Mouse (Mus musculus): ENCODE results near the gene Cotl1.

- TF ChIP-seq GATA1 (IDR thresholded peaks at IDR 0.05; ENCODE audit: borderline replicate concordance, low read length), result no peak
- no peak for TF ChIP-seq FLI1 (IDR thresholded peaks at IDR 0.05; ENCODE audit: low read length)
Observed at GRCm38 (mm10) chr8:119812650-119813431, 27.5 kb downstream of the Cotl1 start.

All from megakaryocyte, embryonic 14.5 days (primary cell).